Mouse (Mus musculus) brown adipose tissue, adult 24 weeks (tissue): ENCODE measurements around the gene Kif21a. TPM values are rescaled to one million over a fixed set of nuclear protein-coding genes. Genes with fewer than 3 reads are reported as not detected.

ENCODE experiments used
- H3K27ac ChIP-seq: fragments of 200-500 bp; replicated peaks from 2 replicates; pipeline ENCODE4 v1.5.1; 2012; ENCODE audit warnings: low read depth, mild to moderate bottlenecking, low read length
- H3K4me1 ChIP-seq: fragments of 200-500 bp; 2 replicates; pipeline ENCODE4 v1.6.1; 2012; ENCODE audit warnings: low read length, mixed read lengths; ENCODE audit not compliant: control insufficient read depth, insufficient read depth, insufficient read length
- H3K4me3 ChIP-seq: fragments of 200-500 bp; 2 replicates; pipeline ENCODE4 v1.5.1; 2012; ENCODE audit warnings: low read depth, mild to moderate bottlenecking, low read length, moderate library complexity; ENCODE audit not compliant: insufficient read depth
- polyA plus RNA-seq: library from polyadenylated mRNA; stranded (reverse); fragments of >200 nt; gene quantifications from 2 replicates; pipeline ENCODE4 v1.2.4, GENCODE M21; 2012; ENCODE audit not compliant: missing spikeins, insufficient read depth, insufficient read length

Kif21a gene
- polyA plus RNA-seq, 1 experiment = 10.6 TPM

- Histone ChIP-seq H3K27ac (no peak overlapping the region), H3K4me3 (no peak overlapping the region), H3K4me1 (no peaks in the 10 kb centered on the region)
These were observed 48.6 kb downstream of the Kif21a start for GRCm38 (mm10) chr15:91001037-91001616.

GRCm38 (mm10) chr15:91000280-91001036 is 49.3 kb downstream of the Kif21a start:
- Histone ChIP-seq H3K27ac (no peak overlapping the region), H3K4me1 (no peaks in the 10 kb centered on the region), H3K4me3 (no peak overlapping the region)

- Histone ChIP-seq H3K4me1 (no peaks in the 10 kb centered on the region), H3K27ac (no peak overlapping the region), H3K4me3 (no peak overlapping the region)
These were observed 56.9 kb downstream of the Kif21a start for GRCm38 (mm10) chr15:90992871-90993270.

GRCm38 (mm10) chr15:90992388-90992787 is 57.4 kb downstream of the Kif21a start:
- H3K4me3 ChIP-seq = no peak overlapping the region
- H3K4me1 ChIP-seq = no peaks in the 10 kb centered on the region
- no peak overlapping the region for H3K27ac ChIP-seq

GRCm38 (mm10) chr15:90991843-90992242 is 57.9 kb downstream of the Kif21a start:
- no peaks in the 10 kb centered on the region for H3K4me1 ChIP-seq
- no peak overlapping the region for H3K27ac ChIP-seq
- no peak overlapping the region for H3K4me3 ChIP-seq

- Histone ChIP-seq H3K27ac (no peak overlapping the region), H3K4me1 (no peaks in the 10 kb centered on the region), H3K4me3 (no peak overlapping the region)
These were observed 62.0 kb downstream of the Kif21a start for GRCm38 (mm10) chr15:90987714-90988250.

GRCm38 (mm10) chr15:90975914-90976313 is 73.8 kb downstream of the Kif21a start:
- H3K4me3 ChIP-seq = no peak overlapping the region
- H3K27ac ChIP-seq = no peak overlapping the region
- H3K4me1 ChIP-seq = no peaks in the 10 kb centered on the region

- H3K27ac ChIP-seq = no peak overlapping the region
- H3K4me1 ChIP-seq = no peaks in the 10 kb centered on the region
- H3K4me3 ChIP-seq = no peak overlapping the region
These were observed 77.6 kb downstream of the Kif21a start for GRCm38 (mm10) chr15:90971914-90972767.

GRCm38 (mm10) chr15:90963320-90963719 is 86.4 kb downstream of the Kif21a start:
- no peak overlapping the region for H3K27ac ChIP-seq
- H3K4me1 ChIP-seq = no peaks in the 10 kb centered on the region

GRCm38 (mm10) chr15:90962548-90962947 is 87.2 kb downstream of the Kif21a start:
- Histone ChIP-seq H3K4me3 (no peak overlapping the region), H3K4me1 (no peaks in the 10 kb centered on the region), H3K27ac (no peak overlapping the region)

More at GRCm38 (mm10) chr15:90963320-90963719, 86.4 kb downstream of the Kif21a start:
- H3K4me3 ChIP-seq = no peak overlapping the region

GRCm38 (mm10) chr15:90960831-90961554 is 88.8 kb downstream of the Kif21a start:
- Histone ChIP-seq H3K4me1 (no peaks in the 10 kb centered on the region), H3K27ac (no peak overlapping the region), H3K4me3 (no peak overlapping the region)

GRCm38 (mm10) chr15:90951383-90951782 is 98.4 kb downstream of the Kif21a start:
- Histone ChIP-seq H3K4me1 (no peaks in the 10 kb centered on the region), H3K4me3 (no peak overlapping the region), H3K27ac (no peak overlapping the region)

- Histone ChIP-seq H3K4me3 (no peak overlapping the region), H3K27ac (no peak overlapping the region), H3K4me1 (no peaks in the 10 kb centered on the region)
These were observed 111.3 kb downstream of the Kif21a start for GRCm38 (mm10) chr15:90938469-90938868.

- Histone ChIP-seq H3K4me1 (no peaks in the 10 kb centered on the region), H3K4me3 (no peak overlapping the region), H3K27ac (no peak overlapping the region)
These were observed 114.2 kb downstream of the Kif21a start for GRCm38 (mm10) chr15:90935579-90935978.

GRCm38 (mm10) chr15:90931451-90931850 is 118.3 kb downstream of the Kif21a start:
- Histone ChIP-seq H3K27ac (no peak overlapping the region), H3K4me1 (no peaks in the 10 kb centered on the region), H3K4me3 (no peak overlapping the region)
